Mouse (Mus musculus): Measurements from ENCODE around the gene Ssr1.

DNA sequence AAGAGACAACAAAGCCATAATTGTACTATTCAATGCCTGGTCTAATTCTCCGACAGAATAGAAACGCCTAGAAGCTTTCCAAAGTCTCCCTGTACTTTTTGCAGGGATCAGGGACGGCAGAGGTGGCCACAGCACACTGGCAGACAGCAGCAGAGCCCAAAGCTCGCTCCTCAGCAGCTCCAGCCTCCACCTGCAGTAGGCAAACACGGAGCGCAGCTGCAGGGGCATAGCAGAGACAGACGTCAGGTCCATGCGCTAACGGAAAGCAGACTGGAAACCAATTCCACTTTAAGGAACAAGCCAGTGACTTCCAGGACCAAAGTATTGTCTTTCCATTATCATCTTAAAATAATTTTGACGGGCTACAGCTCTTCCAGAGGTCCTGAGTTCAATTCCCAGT, 7.9 kb downstream of the Ssr1 start:
- TF ChIP-seq POLR2A (IDR thresholded peaks at IDR 0.05; ENCODE audit: borderline replicate concordance, extremely low read depth, low read depth, low read length) = no peak
- TF ChIP-seq CTCF (IDR thresholded peaks at IDR 0.05; ENCODE audit: insufficient read depth, low read length) = no peak
